Mouse (Mus musculus) right cerebral cortex, postnatal 25 days (tissue): ENCODE results near the gene Ntmt1.

Experiments
- DNase-seq: peaks from one replicate; pipeline ENCODE4 v3.0.0; 2022

Ntmt1 gene

DNA sequence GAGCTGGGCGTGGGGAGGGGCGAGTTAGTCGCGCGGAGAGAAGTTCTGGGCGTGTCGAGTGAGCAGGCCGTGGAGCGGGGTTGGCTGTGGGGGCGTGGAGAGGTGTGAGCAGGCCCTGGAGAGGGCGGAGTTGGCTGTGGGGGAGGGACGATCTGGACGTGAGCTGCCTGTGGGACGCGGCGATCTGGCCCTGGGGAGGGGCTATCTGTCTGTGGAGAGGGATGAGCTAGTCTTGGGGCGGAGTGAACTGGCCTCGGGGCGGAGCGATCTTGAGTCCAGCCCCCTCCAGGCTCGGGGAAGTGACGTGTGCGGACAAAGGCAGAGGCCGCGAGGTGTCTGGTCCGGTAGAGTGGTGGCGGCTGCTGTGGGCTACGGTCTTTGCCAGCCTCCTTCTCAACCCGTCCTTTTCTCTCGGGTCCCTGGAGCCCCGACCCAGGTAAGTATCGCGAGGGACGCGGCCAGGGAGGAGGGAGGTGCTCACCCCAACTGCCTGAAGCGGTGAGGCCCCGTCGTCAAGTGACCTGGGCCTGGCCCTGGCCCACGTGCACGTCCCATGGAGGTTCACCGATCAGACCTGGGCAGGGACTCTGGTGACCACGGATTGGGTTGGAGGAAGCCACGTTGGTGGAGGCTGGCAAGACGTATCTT is at the start of gene Ntmt1:
Gene Ntmt1, plus strand, starts transcription at position 179 of the 648 bp plus-strand sequence.
- peak; percentile 98 for DNase-seq

DNA sequence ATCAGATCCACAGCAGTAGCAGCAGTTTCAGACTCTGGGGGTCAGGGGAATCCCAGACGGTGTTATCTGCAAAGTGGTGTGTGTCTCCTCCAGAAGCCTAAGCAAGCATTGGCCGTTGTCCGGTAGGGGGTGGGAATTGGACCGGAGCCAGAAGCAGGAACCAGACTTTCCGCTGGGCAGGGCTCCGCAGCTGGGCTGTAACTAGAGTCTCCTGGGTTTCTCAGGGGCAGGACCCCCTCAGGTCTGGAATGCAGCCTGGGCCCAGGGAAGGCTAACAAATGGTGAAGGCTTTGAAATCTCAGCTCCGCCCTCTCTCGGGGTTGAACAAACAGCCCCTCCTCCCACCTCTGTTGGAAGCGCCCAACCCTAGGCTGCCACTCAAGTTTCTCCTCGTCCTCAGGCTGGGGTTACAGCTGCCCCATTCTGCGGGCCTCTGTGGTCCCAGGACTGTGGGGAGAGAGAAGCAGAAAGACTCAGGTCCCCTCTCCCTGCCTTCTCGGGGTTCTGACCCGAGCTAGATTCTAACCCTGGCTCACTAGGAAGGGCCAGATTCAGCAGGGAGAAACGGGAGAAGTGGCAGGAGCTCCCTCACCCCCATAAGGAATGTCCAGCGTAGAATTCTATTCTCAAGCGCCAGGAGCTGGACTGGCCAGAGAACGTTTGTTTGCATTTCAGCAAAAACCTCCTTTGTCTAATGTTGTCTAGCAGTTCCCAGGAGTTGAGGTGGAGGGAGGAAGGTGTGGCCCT is 49.1 kb upstream of the Ntmt1 start:
- peak; percentile 40 for DNase-seq

DNA sequence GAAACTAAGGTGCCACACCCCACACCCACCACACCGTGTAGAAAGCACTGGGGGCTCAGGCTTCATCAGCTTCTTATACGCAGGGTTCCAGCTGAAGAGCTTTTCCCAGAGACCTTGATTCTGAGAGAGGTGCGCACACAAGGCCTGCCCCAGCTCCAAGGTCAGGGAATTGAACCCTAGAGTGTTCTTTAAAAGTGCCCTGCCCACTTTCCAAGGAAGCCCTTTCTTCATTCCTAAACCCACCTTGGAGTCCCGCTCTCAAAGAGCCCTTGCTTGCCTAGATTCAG is 48.6 kb upstream of the Ntmt1 start:
- no peak for DNase-seq

DNA sequence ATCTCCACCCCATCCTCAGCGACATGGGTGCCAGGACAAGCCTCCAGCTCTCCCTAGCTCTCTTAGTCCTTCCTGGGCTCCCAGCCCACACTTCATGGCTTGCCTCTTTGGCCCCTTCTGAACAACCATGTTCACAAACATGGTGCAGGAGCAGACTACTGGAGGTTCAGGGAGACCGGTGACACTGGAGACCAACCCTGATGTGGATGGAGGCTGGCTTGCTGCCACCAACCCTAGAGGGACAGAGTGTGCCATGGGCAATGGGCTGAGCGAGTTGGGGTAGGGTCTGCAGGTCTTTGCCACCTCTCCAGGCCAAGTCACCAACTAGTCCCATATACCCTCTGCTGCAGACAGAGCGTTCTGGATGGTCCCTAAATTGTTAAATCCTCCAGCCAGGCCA is 48.2 kb upstream of the Ntmt1 start:
- no peak for DNase-seq

DNA sequence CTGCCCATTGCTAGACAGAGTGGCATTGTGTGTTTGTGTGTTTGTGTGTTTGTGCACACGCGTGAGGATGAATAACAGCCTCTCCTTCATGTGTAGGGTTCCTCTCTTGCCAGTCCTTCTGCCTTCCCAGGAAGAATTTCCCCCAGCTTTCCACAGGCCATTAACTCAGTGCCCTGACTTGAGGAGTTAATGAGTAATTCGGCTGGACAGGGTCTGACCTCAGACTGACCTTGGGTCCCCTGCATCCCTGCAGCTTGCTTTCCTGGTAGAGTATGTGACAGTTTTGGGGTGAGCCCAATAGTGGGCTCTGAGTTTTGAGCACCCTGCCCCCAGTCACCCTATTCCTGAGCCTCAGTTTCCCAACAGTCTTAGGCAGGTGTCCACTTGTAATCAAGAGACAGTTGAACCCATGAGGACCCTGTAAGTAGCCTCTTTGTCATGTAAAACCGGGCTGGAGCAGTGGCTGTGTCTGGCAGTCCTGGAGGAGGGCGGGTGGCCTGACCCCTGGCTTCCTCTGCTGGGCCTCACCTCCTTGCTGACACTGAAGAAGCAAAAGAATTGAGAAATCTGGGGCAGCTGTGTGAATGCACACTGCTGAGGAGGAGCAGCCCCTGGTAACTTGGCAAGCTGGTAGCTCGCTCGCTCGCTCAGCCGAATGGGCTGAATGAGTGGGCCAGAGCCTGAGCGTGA is 47.6 kb upstream of the Ntmt1 start:
- DNase-seq: no peak

DNA sequence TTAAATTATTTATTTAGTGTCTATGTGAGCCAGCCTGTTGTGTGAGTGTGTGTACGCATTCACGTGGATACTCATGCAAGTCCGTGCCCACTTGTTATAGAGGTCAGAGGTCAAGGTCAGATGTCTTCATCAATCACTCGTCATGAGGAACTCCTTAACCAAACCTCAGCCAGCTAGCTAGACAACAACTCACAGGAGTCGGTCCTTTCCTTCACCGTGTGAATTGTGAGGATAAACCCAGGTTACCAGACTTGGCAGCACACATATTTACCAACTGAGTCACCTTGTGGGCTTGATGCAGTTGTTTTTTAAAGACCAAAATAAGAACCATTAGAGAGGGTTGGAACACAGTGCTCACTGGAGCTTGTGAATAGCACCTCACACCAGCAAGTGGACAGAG is 46.9 kb upstream of the Ntmt1 start:
- no peak for DNase-seq

DNA sequence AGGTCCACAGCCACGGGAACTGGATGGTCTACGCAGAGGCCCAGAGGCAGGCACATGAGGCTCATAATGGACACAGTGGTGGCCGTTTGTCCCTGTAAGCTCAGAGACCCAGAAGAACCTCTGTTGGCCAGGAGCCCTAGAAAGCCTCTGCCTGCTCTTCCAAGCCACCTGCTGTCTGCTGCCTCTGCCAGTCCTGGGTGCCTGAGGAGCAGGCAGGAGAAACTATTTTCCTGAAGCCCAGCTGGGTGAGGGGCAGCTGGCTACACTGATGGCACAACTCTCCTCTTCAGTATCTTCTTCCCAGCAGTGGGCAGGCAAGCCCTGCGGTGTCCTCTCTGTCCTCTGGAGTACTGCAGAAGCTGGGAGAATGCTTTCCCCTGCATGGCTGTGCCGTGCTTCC is 41.2 kb upstream of the Ntmt1 start:
- no peak for DNase-seq

DNA sequence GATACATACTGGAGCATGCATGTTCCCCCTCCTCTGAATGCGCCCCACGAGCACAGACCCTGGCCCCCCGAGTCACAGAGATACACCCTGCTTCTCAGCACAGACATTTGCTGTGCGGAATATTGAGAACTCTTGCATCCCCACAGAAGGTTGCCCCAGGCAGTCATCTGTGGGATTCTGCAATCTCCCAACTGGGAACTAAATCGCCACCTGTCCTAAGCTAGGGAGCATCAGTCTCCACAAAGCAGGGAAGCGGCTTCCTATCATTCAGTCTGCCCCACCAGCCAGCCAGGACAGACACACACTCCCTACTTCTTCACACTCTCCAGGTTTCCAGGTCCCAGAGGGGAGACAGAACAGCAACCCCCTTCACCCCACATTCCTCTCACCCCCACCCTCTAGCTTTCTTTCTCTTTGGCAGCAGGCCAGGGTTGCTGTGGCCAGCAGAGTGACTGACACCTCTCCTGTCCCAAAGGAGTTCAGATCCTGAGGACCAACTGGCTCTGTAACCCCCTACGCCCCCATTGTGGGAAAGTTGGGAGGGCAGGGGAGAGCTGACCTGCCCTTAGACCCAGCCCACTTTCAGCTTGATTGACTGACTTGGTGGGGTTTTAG is 39.9 kb upstream of the Ntmt1 start:
- DNase-seq: no peak

DNA sequence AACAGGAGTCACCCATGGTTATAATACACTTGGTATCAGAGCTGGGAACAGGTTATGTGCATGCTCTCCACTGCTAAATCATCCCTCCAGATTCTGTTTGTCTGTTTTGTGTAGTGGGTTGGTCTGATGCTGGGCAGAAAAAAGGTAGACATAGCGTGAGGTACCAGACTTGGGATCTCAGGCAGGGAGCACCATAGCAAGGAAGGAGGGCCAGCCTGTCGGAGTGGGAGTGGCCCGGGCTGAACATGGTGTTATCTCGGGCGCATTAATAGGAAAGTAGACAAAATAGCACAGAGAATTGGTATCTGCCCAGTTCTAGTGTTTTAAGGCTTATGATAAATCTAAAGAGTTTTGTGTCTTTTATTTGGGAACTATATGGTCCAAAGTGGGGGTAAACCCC is 39.1 kb upstream of the Ntmt1 start:
- no peak for DNase-seq

DNA sequence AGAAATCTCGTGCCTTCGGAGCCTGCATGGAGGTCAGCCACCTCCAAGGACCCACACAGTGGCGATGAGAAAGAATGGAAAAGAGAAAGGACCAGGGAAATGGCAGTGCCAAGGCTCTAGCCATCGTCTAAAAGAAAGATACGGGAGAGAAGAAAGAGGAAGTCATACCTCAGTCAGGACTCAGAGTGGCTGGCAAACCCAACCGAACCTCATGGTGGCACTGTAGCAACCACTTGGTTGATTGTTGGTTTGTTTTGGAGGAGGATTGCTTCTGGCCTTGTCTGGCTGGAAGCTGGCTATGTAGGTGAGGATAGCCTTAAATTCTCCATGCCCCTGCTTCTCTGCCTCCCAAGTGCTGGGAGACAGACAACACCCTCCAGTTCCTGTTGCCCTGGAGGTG is 38.4 kb upstream of the Ntmt1 start:
- no peak for DNase-seq

DNA sequence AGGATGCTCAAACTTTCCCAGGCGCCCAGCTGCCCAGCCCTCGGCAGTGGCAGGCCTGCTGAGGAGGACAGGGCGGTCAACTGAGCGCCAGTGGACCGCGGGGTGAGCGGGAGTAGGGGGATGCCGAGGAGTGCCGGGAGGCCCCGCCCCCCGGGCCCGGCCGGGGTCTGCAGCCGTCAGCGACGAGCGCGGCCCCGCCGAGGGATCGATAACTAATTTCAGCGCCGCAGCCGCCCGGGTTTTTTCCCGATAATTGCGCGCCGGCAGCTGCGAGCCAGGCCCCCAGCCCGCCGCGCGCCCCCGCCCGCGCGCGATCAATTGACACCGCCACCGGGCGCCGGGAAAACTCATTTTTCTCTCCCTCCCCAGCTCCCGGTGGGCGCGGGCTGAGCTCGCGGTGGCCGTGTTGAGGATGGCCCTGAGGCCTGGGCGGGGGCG is 36.2 kb upstream of the Ntmt1 start:
- DNase-seq: peak; percentile 45

DNA sequence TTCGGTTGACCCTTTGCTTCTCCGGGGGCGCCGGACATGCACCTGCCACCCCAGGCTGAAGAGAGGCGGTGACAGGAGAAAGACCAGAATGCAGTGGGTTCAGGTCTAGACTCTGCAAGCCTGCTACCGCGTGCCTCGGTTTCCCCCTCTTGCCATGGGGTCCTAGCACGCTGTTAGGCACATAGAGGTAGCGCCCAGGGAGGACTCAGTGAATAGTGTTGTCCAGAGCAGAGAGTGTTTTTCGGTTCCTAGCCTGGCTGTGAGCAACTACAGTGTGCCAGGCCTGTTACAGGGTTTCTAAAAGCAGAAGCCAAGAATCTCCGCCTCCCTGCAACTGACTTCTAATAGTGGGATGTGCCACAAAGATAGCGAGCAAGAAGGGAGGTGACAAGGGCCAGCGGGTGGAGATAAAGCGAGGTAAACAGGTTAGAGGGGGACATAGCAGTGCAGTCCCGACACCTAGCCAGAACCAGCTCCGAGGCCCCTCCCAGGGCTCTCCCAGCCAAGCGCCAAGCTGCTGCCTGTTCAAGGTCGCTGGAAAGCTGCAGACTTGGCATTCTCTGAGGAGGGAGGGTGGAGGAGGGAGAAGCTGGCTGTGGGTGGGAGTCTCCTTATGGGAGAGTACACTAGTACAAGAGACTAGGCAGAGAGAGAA is 35.7 kb upstream of the Ntmt1 start:
- DNase-seq: peak; percentile 81

DNA sequence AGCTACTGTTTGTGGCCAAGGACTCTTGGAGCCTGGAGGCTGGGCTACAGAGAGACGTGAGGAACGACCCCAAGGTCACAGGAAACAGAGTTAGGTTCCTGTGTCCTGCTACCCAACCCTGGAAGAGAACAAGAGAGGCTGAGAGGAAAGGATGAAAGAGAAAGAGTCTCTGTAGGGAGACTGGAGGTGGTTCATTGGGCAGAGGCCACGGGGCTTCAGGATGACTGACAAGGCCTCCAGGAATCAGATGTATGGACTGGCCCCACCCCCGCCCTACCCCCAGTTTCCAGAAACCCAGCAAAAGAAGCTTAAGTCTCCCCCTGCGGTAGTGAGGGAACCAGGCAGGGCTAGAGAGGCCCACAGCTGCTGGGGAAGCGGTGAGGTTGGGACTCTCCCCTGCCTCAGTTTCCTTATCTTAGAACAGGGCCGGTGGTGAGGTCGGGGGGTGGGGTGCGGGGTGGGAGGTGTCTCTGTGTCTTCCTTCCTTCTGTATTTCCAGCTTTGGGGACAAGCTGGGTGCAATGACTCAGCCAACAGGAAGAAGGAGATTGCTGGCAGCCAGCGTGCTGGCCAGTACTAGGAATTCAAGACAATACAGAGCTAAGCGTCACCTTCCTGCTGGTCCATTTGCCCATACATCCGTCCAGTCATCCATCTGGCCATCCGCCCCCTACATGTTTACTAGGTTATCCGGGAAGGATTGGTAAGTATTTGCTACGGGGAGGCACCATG is 34.9 kb upstream of the Ntmt1 start:
- no peak for DNase-seq

DNA sequence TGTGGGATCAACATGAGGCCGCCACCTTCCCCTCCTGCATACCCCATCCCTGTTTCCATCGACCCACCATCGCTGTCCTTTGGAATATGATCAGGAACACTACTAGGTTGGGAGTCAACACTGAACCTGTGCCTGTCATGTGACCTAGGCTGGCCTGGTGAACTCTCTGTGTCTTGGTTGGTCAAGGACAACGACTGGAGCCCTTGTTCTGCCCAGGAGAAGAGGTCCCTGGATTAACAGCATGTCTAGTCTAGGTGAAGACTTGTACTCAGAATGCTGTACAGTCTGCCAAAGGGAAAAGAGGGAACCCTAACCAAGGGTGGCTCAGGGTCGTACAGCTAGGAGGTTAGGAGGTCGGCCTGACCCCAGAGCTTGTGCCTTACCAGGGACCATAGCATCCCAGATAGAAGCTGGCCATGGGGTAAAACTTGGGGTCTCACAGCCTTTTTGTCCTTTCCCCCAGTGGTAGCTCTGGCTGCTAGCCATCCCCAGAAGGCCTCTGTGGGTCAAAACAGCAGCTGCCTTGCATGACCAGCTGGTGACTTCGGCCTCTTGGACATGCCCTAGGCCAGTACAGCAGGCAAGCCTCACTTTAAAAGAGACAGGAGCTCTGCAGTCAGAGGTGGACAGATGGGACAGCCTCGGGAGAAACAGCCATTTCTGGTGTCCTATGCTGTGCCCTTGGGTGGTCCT is 34.2 kb upstream of the Ntmt1 start:
- no peak for DNase-seq

DNA sequence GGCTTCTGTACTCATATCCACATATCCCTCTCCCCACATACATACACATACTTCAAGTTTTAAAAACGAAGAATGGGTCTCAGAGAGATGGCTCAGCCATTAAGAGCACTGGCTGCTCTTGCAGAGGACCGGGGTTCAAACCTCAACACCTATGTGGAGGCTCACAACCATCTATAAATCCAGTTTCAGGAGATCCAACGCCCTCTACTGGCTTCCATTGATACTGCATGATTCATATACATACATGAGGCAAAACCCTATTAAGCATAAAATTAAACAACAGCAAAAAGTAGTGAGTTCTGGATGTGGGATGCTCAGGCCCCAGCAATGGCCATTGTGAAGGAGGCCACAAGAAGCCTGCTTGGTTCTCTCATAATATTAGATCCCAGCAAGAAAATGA is 31.7 kb upstream of the Ntmt1 start:
- DNase-seq: no peak

DNA sequence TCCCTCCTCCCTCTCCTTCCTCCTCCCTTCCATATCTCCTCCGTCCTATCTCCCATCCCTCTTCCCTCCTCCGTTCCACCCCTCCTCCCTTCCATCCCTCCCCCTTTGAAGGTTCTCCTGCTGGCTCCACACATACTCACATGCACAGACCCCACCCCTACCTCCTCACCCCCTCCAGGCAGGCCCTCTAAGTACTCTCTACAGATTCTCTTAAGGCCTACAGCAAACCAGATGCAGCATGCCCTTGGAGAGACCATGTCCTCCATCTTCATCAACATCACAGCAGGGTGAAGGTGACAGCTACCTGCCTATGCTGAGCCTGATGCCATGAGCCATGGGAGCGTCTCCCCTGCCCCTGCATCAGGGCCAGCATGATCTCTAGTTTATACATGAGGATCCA is 30.4 kb upstream of the Ntmt1 start:
- no peak for DNase-seq

DNA sequence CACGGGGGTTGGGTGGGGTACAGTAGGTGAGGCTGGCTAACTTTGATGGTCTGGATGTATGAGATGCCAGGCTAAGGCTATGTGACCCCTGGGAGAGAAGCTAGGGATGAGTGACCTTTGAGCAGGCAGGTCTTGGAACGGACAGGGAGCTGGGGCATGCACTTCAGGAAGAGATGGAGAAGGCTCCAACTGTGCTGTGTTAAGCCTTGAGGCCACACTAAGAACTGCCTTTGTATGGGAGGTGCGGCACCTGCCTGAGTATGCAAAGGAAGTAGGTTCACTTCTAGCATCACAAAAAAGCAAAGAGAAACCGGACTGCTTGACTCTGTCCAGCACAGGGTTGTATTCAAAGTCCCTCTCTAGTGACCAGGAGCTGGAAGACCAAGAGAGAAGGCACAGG is 29.4 kb upstream of the Ntmt1 start:
- no peak for DNase-seq

DNA sequence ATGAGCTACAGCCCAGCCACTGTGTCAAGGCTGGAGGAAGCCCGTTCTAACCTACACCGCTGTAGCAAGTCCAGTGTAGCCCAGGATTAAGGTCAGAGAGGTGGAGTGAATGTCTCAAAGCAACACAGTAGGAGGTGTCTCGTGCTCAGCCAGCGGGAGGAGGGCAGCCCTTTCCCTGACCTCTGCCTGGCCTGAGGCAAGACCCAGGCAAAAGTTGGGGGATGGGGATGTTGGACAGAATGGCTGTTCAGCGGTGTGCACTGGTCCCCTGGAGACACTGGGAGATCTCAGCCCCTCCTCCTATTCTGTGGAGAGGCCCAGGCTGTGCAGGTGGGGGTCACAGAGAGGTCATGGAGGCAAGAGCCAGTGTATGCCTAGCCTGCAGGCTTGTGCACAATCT is 28.4 kb upstream of the Ntmt1 start:
- DNase-seq: no peak

DNA sequence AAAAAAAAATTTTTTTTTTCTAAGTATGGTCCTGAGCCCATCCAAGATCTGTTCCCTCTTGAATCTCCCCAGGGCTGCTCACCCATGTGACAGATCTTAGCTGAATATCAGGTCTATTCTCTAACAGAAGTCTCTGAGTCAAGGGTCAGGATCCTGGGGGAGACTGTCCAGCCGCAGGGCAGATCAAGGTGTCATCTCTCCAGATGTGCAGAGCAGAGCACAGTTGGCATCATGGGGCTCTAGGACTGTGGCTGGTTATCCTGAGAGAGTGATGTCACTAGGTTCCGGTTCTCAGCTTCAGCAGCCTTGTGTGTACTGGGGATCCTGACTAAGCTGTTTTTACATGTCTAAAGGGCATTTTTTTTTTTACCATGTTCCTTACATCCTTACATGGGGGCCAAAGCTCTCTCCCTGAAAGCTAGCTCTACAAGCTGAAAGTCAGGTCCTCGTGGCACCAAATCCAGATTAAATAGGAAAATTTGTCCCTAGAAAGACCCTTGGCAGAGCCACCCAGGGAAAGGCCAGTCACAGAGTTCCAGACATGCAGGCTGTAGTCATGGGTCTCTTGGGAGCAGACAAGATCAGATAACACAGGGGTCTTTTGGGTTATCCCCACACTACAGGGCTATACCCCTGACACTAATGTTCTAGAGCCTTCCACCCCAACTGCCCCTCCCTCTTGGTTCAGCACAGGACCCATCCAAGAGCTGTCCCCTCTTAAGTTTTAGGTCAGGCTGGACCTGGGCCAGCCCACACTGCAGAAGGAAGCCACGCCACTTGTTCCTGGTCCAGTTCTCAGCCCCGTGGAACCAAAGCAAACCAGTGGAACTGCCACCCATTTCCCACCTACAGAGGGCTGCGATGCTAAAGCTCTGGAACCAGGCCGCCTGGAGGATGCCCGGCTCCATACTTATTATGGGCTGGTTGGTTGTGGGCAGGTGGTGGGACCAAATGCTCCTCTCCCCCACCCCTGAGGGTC is 25.0 kb upstream of the Ntmt1 start:
- DNase-seq: no peak

DNA sequence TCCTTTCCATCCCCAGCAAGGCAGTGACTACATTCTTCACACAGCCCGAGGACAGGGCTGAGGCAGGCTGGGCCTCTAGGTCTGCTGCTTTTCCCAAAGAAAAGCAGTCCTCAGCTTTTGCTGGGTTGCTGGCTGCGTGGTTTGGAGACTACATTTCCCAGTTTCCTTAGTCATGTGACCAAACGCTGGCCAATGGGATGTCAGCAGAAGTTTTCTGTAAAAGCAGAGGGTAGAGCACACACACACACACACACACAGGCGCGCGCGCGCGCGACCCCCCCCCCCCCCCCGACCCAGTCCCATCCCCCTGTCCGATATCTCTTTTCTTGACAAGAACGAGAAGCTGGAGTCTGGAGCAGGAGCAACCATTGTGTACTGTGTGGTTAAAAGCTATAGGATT is 24.3 kb upstream of the Ntmt1 start:
- peak; percentile 73 for DNase-seq
